Mouse (Mus musculus): Measurements from ENCODE around the gene Rab11fip3.
A peak's percentile ranks its signal among the peaks of the same experiment; 100 is the strongest.

The Rab11fip3 gene

DNA sequence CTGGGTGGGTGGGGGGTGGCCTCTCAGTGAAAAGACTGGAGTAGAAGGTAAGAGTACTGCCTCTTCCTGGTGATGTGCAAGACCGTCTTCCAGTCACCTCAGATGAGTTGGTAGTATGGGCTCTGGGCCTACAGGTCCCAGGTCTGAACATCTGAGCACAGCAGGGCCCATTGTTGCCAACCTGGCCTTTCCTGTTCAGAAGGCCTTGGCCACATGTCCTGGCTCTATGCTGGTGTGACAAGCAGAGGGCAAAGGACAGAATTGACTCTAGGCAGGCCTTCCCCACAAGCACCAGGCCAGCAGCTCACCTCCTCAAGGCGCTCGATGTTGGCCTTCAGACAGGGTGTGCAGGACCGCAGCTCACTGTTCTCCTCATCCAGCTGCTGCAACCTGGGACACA lies 77.1 kb downstream of the Rab11fip3 start:
- DNase-seq (ENCODE audit: low spot score) = no peak

DNA sequence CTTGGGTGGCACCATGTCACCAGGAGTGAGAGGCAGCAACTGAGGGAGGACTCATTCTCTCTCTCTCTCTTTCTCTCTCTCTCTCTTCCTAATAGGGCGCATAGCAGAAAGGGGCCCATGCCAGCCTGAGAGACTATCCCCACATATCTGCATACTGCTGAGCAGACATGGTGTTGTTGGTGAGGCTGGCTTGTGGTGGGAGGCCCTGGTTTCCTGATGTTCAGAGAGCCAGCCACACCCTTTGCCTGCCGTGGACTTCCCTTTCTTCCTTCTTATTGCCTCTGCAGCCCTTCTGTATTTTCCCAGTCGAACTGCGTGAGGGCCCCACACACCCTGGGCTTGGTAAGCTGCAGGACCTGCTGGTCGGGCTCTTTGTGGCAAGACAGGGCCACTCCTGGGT lies 79.0 kb downstream of the Rab11fip3 start:
- no peak for DNase-seq (ENCODE audit: low spot score)

- DNase-seq (ENCODE audit: low spot score) = peak; percentile 82
Measured at GRCm38 (mm10) chr17:25985306-25986294, 83.8 kb downstream of the Rab11fip3 start, which contains the start of gene Capn15. Gene Capn15 (minus strand): TSS chr17:25985796.

DNA sequence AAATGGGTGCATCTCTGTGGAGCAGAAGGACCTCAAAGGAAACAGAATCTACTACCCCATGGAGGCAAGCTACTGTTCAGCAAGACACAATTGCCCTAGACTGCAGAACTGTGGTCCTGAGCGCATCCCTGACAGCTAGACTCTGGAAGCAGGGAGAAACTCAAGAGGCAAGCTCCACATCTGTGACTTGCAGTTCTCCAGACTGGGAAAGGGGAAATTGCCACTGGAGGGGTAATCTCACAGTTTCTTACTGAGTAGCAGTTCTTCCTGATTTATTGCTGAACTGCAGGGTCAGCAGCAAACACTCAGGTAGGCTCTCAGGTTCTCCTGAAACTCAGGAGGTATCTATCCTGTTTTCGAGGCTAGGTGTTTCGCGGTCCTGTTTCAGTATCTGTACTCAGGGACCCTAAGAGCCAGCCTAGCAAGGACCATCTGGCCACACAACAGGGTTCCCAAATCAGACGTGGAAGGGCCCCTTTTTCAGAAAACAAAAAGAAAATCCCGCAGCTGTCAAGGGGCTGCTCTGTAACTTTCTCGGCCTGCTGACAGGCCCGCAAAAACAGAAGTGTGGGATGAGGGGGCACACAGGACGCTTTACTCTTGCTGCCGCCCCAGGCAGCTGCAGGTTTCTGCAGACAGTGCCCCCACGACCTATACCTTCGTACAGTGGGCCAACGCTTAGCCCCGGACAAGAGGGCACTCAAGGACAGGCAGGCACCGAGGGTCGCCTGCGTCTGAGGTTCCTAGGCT lies 84.6 kb downstream of the Rab11fip3 start:
- DNase-seq (ENCODE audit: low spot score) = no peak

GRCm38 (mm10) chr17:25984066-25984465 lies 85.3 kb downstream of the Rab11fip3 start:
- no peak for DNase-seq (ENCODE audit: low spot score)

- no peak for DNase-seq (ENCODE audit: low spot score)
Measured at GRCm38 (mm10) chr17:25982913-25983312, 86.4 kb downstream of the Rab11fip3 start.

- no peak for DNase-seq (ENCODE audit: low spot score)
Measured at GRCm38 (mm10) chr17:25980854-25981253, 88.5 kb downstream of the Rab11fip3 start.

GRCm38 (mm10) chr17:25979829-25980738 lies 89.3 kb downstream of the Rab11fip3 start:
- no peak for DNase-seq (ENCODE audit: low spot score)

- no peak for DNase-seq (ENCODE audit: low spot score)
Measured at GRCm38 (mm10) chr17:25970954-25971707, 98.2 kb downstream of the Rab11fip3 start.

DNA sequence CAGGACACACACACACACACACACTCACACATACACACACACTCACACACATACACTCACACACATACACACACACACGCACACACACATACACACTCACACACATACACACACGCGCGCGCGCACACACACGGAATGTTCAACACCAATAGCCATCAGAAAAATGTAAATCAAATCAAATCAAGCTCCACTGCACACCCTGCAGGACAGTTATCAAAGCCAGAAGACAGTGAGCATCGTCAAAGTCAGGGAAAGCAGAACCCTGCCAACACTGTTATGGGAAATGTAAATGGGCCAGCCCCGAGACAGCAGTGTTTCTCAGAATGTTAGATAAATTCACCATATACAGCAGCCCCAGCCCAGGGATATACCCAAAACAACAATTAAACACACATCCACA lies 98.9 kb downstream of the Rab11fip3 start:
- DNase-seq (ENCODE audit: low spot score) = no peak

GRCm38 (mm10) chr17:25968176-25968575 lies 101.2 kb downstream of the Rab11fip3 start:
- DNase-seq (ENCODE audit: low spot score) = no peak

DNA sequence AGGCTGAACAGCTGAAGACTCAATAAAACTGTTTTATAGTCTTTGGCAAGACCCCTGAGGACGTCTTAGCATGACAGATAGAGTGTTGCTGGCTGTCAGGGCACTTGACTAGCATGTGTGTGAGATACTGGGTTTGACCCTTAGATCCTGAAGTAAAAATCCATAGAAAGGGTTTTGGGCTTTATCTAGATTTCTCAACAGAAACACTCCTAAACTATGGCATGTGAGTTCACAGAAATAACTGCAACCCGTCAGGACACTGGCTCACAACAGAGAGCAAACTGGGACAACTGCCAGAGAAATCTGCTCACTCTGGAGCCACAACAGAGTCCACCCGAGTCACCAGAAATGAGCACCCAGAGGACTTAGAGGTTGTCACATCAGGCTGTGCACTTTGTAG lies 101.7 kb downstream of the Rab11fip3 start:
- DNase-seq (ENCODE audit: low spot score) = no peak

GRCm38 (mm10) chr17:25964271-25964670 lies 105.1 kb downstream of the Rab11fip3 start:
- no peak for DNase-seq (ENCODE audit: low spot score)

- no peak for DNase-seq (ENCODE audit: low spot score)
Measured at GRCm38 (mm10) chr17:25962413-25962905, 106.9 kb downstream of the Rab11fip3 start.

- DNase-seq (ENCODE audit: low spot score) = peak; percentile 64
Measured at GRCm38 (mm10) chr17:25961566-25961965, 107.8 kb downstream of the Rab11fip3 start.

GRCm38 (mm10) chr17:25959630-25960467 lies 109.5 kb downstream of the Rab11fip3 start:
- no peak for DNase-seq (ENCODE audit: low spot score)

GRCm38 (mm10) chr17:25958771-25959494 lies 110.4 kb downstream of the Rab11fip3 start:
- no peak for DNase-seq (ENCODE audit: low spot score)

DNA sequence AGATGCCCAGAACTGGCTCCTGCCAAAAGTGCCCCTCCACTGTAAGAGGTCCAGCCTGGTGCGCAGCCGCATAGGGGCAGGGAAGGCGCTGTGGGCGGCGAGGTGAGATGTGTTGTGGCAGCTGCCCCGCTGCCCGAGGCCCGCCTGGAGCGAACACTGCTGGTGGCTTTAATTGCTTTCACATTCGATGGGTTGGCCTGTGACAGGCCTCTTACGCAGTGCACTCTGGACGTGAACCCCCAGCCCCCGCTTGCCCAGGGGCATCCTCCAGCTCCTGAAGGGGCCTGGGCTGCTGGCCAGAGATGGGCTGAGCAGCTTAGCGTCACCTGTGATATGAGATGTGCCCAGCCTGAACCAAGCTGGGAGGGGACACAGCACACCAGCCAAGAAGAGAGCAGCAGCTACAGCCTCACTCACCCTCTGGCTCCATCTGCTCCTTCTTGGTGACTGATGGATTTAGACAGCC lies 111.7 kb downstream of the Rab11fip3 start:
- no peak for DNase-seq (ENCODE audit: low spot score)

DNA sequence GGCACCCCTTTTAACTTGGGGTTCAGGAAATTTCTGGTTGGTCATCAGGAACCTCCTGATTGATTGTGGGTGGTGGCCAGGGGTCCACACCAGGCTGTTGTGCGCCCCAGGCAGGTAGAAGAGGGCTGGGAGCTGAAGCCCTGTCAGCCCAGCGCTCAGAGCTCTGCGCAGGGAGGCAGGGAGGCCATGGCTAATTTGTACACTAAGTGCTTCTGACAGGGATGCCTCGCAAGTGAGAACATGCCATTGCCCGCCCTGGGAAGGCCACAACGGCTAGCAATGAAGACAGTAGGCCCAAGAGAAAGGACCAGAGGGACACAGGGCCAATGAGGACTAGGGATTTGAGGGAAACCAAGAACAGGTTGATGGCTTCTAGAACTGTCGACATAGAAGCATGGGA lies 112.7 kb downstream of the Rab11fip3 start:
- no peak for DNase-seq (ENCODE audit: low spot score)

Data from spleen, adult 12 weeks (tissue).